Comparison of ENCODE assay signal across 8 mouse cellular contexts in the genomic region with DNA sequence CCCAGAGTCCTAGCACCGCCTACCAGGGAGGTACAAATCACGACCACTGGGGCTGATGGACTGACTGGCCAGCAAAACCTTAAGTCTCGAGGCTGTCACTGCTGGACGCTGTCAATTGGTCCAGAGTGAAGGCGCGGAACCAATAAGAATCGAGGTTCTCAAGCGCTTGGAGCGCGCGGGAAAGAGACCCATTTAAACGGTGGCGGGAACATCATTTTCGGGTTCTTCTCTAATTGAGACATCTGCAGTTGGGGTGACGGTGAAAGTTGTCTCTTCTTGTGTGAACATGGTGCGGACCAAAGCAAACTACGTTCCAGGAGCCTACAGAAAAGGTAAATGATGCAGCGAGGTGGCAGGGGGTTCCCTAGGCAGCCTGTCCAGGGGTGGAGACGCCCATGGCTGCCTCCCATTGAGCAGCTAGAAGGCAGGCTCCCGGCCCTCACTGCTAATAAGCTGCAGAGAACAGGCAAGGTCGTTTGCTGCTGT. TPM values are rescaled to one million over a fixed set of nuclear protein-coding genes. Genes with fewer than 3 reads are reported as not detected.
DNase-seq lines count a peak whose midpoint lies in the region; ATAC-seq and TF ChIP-seq lines count a peak whose summit lies in the region.

A gene (plus strand): TSS at position 95 of the 486 bp plus-strand sequence.

- 0 out of 2 replicates have a peak, but pooled peaks cover 3% of the 10 kb centered on the region for H3K4me1 ChIP-seq in forebrain, embryonic 14.5 days (ENCODE audit: control insufficient read depth, insufficient read depth, low read length)

- no peaks in the 10 kb centered on the region for H3K9me3 ChIP-seq in forebrain, embryonic 14.5 days (replicated peaks; ENCODE audit: control insufficient read depth, low read length)

- DNase-seq in CD4-positive, CD25-positive, alpha-beta regulatory T cell, adult 2 months (ENCODE audit: low read depth, low spot score) = peak; percentile 81
- DNase-seq in adrenal gland, postnatal 25 days = peak; percentile 69
- DNase-seq in forebrain, embryonic 14.5 days (ENCODE audit: low spot score) = peak; percentile 94
- peak; percentile 62 to 68 for DNase-seq in heart, postnatal 14 days
- peak; percentile 18 to 41 for DNase-seq in layer of hippocampus, adult 2 months (ENCODE audit: low spot score in 2 of 2)
- peak; percentile 82 for DNase-seq in lung, postnatal 10 days
- DNase-seq in ovary, postnatal 14 days (ENCODE audit: low spot score) = peak; percentile 26
- peak; percentile 73 for DNase-seq in thymus, postnatal 14 days

- H3K36me3 ChIP-seq in forebrain, embryonic 14.5 days (ENCODE audit: control insufficient read depth, insufficient read depth, low read length) = peaks cover 11% of the 10 kb centered on the region

- intact Hi-C loops in heart, postnatal 14 days (cut with DNase I) = no loop called here

- H3K4me3 ChIP-seq in forebrain, embryonic 14.5 days (ENCODE audit: low read depth, low read length) = peak within 1 kb of the TSS; percentile 48
- H3K4me3 ChIP-seq in layer of hippocampus, adult 2 months = peak within 1 kb of the TSS; percentile 28

- H3K9ac ChIP-seq in forebrain, embryonic 14.5 days (ENCODE audit: low read length) = peak within 1 kb of the TSS; percentile 71

- H3K27me3 ChIP-seq in forebrain, embryonic 14.5 days (replicated peaks; ENCODE audit: control insufficient read depth, insufficient read depth, low read length) = no peaks in the 10 kb centered on the region

- no peak for TF ChIP-seq CTCF in layer of hippocampus, adult 2 months (conservative IDR thresholded peaks at IDR 0.05)

- 0 out of 2 replicates have a peak within 1 kb of the TSS, but pooled peaks have one; percentile 21 for H3K27ac ChIP-seq in forebrain, embryonic 14.5 days (ENCODE audit: low read depth, low read length)
- H3K27ac ChIP-seq in layer of hippocampus, adult 2 months = no peak within 1 kb of the TSS

- ATAC-seq in forebrain, embryonic 14.5 days = peak; percentile 95

- WGBS in forebrain, embryonic 14.5 days = under 1% methylated on average over 21 of the region's 21 CpGs

- H3K4me2 ChIP-seq in forebrain, embryonic 14.5 days (ENCODE audit: low read length) = peak within 1 kb of the TSS; percentile 81

RNA-seq across cellular contexts. Expression of the gene that starts here (rescaled TPM):
- 9.4 and 9.8 TPM in 2 replicates for total RNA-seq in adrenal gland, postnatal 25 days (2021)
- polyA plus RNA-seq in forebrain, embryonic 14.5 days (2014; fragmentation: Nextera tagmentation; extraction: Ambion mirVana) = 57.3 and 59.0 TPM in 2 replicates
- total RNA-seq in heart, postnatal 14 days (2021) = 1 to 10 TPM; 3.8 to 8.1 TPM
- under 1 TPM; 0.64 to 0.97 TPM for total RNA-seq in layer of hippocampus, adult 2 months (2021)

Comparison
In these comparisons a context has a peak if more than half of its experiments do, and no peak if none do; other contexts are left out.
1. Peak in DNase-seq and H3K4me3 ChIP-seq in layer of hippocampus, adult 2 months; RNA of the gene not detected or under 1 TPM.
2. DNase-seq: peak in every context shown above with its lines; median percentile 94 in forebrain, embryonic 14.5 days; 82 in lung, postnatal 10 days; 81 in CD4-positive, CD25-positive, alpha-beta regulatory T cell, adult 2 months; 73 in thymus, postnatal 14 days; 69 in adrenal gland, postnatal 25 days; 65 in heart, postnatal 14 days; 30 in layer of hippocampus, adult 2 months; 26 in ovary, postnatal 14 days.